Mouse (Mus musculus) right cerebral cortex, postnatal 14 days (tissue): ENCODE results near the gene a.
"Not testable (repeated sequence)": the region's sequence is repeated elsewhere in the genome, so short reads cannot be mapped to it uniquely, and the experiment has no call there.

ENCODE experiments used
- DNase-seq: peaks from one replicate; pipeline ENCODE4 v3.0.0; 2022

Gene a

DNA sequence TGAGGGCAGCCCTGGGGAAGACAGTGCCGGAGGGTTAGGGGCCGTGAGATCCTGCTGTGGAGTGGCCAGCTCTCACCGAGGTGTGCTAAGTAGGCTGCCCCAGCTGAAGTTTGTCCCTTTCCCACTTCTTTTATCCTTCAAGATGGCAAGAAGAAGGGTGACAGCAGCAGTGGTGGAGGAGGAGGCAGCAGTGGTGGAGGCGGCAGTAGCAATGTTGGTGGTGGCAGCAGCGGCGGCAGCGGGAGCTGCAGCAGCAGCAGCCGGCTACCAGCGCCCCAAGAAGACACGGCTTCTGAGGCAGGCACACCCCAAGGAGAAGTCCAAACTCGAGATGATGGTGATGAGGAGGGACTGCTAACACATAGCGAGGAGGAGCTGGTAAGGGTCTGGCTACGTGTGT, 72.5 kb downstream of the a start:
- peak; percentile 10 for DNase-seq

DNA sequence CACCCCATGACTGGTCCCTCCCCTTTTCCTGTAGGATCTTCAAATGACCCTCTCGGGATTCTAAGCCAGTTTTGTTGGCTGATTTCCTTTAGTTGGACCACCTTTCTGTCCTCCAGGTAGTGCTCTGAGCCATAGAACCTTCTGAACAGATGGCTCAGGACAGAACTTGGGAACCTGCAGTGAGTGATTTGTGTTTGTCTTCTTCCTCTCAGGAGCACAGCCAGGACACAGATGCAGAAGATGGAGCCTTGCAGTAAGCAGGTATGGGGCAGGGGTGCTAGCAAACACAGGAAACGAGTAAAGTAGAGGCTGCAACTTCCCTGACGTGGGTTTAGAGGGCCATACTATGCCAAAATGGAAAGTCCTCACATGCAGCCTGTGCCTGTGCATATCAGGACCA, 74.5 kb downstream of the a start:
- no peak for DNase-seq

DNA sequence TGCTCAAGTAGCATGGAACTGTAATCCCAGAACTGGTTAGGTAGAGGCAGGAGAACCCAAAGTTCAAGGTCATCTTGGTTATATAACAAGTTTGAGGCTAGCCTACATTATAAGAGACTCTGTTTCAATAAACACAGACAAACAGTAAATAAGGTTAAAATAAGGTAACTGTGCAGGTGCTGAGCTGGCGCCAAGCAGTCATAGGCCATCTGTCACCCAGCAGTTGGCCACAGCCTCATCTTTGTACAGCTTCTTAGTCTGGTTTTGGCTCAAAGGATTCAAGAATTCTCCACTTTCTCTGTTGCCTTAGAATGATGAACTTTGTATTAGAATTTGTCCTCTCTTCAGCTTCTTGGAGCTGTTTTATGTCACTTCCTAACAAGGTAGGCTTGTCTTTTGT, 76.9 kb downstream of the a start:
- DNase-seq = no peak

DNA sequence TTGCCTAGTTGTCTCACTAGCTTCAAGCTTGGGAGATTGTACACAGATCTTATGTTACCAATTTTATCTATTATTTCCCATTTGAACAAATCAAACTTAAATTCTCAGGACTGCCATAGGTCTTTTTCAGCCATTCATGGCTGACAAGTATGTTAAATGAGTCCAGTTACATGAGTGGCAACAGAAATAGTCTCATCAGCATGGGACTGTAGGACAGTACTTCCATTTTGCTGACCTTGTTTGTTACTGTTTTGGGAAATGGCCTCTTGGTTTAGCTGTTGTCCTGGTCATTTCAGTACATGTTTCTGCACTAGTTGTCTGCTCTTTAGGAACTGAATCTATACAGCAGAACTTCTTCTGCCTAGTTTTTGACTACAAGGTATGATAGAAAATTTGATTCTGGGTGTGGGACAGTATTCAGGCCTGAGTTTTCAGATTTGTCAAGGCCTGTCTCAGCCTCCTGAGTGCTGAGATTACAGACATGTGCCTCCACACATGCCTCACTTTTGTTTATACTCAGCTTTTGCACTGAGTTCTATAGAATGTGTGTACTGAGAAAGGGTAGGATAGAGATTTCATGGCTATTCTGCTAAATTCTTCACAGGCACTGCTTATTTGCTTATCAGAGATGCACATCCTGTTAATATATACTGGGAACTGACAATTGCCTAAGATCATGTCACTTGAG, 78.9 kb downstream of the a start:
- no peak for DNase-seq

DNA sequence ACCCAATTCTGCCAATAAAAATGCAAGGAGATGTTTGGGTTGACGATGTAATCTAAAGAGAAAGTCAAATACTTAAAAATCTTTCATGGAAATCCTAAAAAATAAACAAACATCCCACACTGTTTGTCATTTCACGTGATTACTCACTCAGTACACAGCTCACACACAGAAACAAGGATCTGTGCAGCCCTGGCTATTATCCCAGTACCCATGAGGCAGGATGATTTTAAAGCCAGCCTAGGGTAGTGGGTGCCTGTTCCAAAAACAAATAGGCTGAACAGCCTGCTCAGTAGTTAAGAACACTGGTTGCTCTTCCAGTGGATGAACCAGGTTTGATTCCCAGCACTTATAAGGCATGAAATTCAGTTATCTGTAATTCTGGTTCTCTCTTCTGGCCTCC, 85.4 kb downstream of the a start:
- DNase-seq = no peak

DNA sequence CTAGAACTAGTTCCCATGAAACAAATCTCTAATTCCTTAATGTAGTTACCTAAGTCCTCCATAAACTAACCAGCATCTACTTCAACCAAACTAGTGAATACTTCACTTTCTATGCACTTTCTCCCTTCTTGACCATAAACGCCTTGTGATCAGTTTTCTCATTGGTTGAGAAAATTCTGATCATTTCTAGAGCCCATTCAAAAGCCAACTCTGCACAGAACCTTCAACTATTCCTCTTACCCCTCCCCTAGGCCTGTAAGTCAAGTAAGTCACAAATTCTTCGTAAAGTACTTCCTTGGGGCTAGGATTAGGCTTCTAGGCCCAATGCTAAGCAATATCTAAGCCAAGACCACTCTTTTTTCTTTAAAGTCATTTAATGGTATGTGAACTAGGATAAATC, 100.4 kb downstream of the a start:
- DNase-seq = no peak

DNA sequence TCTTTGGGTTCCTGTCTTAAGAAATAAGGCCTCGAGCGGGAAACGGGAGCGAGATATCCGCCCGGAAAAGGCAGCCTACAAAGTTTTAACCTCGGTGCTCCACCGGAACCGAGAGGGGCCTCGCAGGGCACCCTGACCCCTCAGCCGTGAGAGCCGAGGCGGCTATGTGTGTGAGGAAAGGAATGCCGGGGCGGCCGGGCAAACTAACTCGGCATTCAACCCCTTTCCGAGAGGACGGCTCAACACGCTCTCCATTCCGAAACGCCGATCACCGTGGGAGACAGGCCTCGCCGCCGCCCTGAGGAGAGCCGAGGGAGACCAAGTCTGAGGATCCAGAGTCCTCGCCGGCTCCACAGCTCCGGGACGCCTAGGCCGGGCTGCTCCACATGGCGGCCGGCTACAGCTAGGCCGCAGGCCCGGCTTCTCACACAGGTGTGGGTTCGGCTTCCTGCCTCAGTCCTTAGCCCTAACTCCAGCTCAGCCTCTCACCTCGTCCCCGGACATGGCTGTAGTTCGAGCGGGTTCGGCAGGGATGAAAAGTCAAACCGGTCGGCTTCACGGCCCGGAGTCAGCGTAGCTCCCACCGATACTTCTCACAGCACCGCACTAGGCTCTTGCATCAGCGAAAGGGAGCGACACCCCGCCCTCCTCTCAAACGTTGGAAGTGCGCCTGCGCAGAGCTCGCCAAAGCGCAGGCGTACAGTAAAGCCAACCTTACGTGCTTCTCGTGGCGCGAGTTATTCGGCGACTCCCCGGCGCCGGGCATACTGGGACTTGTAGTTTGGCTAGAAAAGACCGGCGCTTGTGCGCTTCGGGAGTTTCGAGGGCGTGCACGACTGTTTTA, 101.2 kb downstream of the a start, which contains the start of gene Eif2s2:
TSS of gene Eif2s2 (minus strand) at position 735 of the 844 bp plus-strand sequence.
- peak; percentile 94 for DNase-seq

DNA sequence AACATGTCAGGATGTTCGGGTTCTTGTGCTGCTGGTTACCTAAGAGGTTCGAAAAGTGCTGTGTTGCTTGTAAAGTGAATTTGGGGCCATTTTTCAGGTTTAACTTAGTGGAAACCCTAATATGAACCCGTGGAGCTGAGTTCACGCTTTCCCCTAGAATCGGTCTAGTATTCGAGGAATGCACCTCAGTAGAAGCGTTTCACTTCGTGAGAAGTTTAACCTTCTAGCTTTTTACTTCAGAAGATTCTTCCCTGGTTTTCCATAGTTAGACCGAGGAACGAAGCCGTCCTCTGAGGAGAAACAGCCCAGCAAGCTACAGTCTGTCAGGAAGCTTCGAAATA, 101.8 kb downstream of the a start:
- no peak for DNase-seq

DNA sequence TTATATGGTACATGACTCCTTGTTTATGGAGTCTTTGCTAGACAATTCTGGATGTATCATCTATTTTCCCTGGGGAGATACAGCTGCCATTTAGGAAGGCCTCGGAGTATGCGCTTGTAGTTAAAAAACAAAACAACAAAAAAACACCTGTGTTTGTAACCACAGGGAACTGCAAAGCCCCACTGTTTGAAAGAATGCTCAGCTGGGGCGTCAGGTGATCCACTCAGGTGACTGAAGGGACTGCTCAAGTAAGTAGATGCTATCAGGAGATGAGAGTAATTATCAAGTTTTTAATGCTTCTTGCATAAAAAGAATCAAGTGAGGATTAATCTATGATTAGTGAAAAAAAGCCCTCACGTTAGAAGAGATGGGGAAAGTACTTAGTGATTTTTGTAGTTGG, 102.3 kb downstream of the a start:
- DNase-seq = no peak

DNA sequence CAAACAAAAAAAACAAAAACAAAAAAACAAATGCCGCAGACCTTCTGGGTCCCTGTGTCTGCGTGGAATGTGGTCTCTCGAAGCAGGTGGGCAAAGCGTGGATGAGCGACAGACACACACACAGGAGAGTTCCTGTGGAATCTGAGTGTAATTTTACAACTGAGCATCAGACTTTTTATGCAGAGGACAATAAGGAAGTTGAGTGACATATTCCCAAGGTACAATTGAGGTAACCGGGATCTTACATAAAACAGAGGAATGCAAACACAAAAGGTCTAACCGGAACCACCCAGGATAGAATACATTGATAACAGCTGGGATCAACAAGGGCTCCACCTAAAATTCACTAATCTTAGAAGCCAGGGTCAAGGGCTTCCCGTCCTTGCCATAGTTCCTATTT, 107.8 kb downstream of the a start:
- DNase-seq = not testable (repeated sequence)

DNA sequence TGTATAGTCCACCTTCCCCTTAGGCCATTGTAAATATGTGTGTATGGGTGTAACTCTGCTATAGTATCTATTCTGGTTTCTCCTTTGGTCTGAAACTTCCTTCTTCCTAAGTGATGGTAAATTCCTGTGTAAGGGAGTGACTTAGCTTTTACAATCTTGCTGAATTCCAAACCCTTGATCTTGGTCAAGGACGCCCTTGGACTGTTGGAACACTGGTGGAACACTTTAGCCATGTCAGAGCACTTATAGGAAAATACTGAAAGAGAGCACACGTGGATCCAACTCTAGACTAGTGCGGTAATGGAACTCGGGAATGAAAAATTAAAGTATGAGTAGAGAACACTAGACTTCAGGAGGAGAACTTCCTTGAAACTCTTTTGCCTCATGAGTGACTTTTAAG, 108.2 kb downstream of the a start:
- DNase-seq = not testable (repeated sequence)

DNA sequence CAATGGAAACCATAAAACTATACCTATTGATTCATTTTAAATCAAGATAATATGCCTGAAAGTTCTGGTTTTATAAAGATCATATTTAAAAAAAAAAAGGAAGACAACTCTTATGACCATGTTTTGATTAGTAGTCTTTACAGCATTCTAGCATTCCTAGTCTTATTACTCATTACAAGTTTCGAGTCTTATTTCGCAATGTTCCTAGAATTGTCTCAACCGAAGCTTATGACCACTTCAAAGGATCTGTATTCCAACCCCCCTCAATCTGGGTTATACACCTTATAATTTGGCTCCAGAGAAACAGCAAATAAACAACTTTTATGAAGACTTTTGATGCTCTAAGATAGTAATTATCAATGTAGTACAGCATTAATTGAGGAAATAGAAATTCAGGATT, 110.9 kb downstream of the a start:
- DNase-seq = no peak

DNA sequence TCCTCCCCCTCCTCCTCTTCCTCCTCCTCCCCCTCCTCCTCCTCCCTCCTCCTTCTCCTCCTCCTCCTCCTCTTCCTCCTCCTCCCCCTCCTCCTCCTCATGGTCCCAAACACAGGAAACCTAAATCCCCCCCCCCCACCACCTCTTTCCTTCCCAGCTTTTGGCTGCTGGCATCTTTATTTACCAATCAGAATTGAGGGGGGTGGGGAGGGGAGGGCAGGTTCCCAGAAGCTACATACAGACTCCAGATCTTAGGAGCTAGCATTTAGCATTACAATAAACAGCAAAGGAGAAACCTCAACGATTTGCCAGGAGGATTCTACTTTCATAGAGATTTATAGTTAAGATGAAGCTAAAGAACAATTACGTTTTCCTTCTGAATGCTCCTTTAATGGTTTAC, 114.6 kb downstream of the a start:
- DNase-seq = no peak

DNA sequence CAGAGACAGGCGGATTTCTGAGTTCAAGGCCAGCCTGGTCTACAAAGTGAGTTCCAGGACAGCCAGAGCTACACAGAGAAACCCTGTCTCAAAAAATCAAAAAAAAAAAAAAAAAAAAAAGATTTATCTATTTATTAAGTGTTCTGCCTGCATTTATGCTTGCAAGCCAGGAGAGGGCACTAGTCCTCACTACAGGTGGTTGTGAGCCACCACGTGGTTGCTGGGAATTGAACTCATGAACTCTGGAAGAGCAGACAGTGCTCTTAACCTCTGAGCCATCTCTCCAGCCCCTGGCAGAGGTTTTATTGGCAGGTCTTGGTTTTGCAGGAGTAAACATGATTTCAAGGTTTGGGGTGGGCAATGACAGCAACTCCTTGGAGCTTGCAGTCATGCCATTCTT, 117.0 kb downstream of the a start:
- not testable (repeated sequence) for DNase-seq

DNA sequence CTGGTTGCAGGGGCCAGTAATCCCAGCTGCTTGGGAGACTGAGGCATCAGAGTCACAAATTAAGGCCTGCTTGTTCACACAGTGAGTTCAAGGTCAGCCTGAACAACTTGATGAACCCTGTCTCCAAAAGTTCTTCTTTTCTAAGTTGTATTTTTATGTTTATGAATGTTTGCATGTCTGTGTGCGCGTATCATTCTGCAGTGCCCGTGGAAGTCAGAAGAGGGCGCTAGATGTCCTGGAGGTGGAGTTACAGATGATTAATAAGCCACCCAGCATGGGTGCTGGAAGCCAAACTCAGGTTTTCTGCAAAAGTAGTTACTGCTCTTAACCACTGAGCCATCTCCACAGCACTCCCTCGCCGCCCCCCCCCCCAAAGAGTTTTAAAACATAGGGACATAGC, 118.6 kb downstream of the a start:
- DNase-seq = no peak

DNA sequence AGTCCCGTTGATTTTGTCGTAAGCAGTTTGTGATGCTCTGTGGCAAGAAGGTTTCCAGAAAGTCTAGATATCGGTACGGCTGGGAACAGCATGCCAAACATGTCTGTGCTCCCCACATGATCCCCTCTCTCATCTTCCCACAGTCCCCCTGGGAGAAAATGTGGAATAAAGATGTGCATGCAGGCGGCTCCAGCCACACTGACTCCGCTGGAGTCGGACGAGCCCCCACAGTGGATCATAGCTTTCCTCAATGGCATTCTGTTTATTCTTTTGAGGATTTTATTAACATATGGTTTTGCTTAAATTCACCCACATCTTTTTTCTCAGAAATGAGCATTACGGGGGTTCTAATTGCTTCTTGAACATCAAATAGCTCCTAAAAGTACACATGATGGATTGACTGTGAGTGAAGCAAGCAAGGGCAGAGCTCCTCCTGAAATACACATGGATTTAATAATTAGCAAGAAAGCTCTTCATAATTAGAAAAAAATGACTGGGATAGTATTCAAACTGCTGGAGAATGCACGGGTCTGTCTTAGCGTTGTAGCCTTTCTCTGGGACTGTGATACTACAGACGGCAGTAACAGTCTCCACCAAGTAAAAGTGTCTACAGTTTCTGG, 124.8 kb downstream of the a start:
- no peak for DNase-seq

DNA sequence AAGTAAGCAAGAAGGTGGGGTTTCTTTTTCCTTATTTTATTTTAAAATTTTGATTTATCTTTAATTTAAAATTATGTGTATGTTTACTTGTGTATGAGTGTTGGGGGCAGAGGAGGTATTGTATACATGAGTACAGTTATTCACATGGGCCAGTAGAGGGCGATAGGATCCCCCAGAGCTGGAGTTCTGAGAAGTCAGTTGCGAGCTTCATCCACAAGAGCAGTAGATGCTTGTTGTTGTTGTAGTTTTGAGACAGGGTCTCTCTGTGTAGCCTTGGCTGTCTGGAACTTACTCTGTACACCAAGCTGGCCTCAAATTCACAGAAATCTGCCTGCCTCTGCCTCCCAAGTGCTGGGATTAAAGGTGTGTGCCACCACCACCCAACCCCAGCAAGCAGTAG, 125.3 kb downstream of the a start:
- peak; percentile 5 for DNase-seq

DNA sequence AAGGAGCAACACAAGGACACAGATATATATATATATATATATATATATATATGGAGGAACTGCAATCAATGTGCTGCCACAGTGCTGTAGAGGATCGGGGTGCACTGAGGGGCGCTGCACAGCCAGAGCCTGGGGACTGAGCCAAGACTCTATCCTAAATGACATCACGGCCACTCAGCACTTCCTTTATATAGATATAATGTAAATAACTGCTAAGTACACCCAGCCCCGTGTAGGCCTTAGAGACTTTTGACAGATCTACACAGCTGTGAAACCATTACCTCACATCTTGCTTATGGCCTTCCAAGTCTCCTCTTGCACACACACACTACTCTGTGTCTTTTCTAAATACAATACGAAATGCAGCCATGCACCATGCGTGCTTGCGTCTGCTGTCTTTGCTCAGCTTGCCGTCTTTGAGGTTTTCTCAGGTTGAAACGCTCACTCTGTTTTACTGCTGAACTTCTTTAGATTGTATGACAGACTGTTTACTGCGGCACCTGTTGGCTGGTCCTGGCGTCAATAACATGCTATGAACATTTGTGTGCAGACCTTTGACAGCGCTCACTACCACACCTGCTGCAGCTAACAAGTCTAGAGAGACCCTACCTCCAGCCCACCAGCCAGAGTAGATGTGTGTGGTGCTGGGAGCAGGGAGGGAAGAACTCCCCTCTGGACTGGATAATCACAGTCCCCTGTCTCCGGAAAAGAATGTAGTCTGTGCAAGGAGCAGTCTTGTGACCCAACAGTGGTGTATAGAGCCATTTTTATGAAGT, 126.9 kb downstream of the a start:
- no peak for DNase-seq

DNA sequence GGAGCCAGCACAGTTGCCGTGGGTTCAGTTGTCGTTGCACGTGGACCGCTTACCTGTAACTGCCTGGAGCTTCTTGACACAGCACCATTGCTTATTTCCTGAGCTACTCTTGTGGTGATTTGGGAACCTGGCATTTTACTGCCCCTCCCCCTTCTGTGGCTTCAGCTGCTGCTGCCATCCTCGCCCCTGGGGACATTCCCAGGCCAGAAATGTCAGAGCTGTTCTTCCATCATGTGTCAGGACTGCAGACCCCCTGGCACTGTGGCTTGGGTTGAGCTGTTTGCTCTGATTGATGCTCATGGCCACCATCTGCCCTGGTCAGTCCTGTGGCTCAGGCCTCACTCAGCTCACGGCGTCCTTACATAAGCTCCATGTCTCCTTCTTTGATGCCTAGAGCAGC, 129.7 kb downstream of the a start:
- no peak for DNase-seq

DNA sequence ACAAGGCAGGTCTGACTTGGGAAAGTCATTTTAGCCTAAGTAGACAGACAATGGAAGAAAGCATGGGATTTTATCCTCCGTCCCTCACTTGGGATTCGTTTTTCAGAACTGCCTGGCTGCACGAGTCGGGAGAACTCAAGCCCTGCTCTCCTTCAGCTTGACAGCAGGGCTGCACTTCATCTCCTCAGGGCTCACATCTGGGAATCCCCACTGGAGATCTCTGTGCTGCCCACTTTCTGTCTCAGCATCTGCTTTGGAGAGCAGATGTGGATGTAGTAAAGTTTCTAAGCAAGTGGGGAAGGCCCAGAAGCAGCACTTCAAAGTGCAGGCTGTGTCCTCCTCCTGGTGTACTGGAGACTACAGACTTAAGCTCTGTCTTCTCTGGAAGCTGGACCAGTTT, 130.9 kb downstream of the a start:
- DNase-seq = not testable (repeated sequence)

DNA sequence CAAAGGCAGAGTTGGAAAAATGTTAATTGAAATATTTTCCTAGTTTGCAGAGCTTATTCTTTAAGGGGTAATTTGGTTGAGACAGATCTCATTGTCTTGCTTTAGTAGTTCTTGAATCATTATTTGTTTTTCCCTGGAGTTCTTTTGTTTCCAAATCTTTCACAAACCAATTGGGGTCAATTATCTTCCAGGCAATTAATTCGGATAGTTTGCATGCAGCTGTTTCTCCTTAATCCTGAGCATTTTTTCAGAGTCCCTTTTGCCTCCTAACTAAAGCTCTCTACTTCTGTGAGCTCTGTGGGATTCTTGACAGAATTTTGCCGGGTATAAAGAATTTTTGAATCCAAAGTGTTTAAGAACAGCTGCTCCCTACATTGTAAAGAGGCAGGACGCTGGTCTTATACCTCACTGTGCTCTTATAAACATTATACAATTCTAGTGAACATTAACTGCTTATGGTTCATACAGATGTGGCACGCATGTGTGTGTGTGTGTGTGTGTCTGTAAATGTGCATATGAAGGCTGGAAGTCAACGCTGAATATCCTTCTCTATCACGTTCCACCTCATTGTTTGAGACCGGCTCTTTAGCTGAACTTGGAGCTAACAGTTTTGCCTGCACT, 134.3 kb downstream of the a start:
- DNase-seq = no peak

DNA sequence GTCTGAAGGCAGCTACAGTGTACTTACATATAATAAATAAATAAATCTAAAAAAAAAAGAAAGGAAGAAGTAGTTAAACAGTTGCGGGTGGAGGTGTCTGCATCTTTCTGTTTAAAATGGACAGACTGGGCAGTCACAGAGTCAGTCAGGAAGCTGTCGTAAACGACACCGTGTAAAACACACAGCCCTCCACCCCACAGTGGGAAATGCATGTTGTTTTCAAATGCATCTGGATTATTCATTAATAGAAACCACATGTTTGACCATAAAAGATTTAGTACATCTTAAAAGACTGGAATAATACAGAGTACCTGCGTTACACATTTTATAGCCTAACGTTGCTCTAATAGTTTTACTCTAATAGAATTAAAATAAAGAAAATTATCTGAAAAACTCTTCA, 135.6 kb downstream of the a start:
- DNase-seq = no peak

DNA sequence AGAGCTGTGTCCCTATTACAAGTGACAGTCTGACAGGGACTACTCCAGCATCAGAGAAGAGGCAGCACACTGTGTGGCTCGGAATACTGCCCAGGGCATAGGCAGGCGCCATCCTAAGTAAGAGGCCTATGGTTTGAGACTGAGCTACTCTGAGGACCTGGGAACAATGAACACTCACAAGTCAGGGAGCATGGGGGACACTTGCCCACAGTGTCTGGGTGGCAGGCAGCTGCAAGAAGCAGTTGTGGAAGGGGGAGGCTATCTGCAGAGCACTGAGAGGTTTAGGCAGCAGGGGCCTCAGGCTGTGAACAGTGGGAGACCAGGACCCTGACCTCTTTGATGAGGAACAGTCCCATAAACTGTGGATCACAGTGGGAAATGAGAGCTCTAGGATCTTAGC, 137.1 kb downstream of the a start:
- no peak for DNase-seq
